Mouse (Mus musculus): ENCODE results near the gene Pdcd4.
A peak's percentile ranks its signal among the peaks of the same experiment; 100 is the strongest.

- TF ChIP-seq EP300 (IDR thresholded peaks at IDR 0.05; ENCODE audit: low read depth), result no peak
- TF ChIP-seq CTCF (IDR thresholded peaks at IDR 0.05; ENCODE audit: low read depth), result peak; percentile 41
Measured at GRCm38 (mm10) chr19:53903507-53904321, 11.7 kb downstream of the Pdcd4 start.
